Mouse (Mus musculus): Measurements from ENCODE around the gene Arhgap22. TPM values are rescaled to one million over a fixed set of nuclear protein-coding genes. Genes with fewer than 3 reads are reported as not detected.

Gene Arhgap22
- total and polyA plus RNA-seq, 3 experiments, result 0.11 TPM; not detected in 2

GRCm38 (mm10) chr14:33319541-33320521, 106.0 kb downstream of the Arhgap22 start:
- no peak overlapping the region for H3K27ac ChIP-seq (ENCODE audit: control insufficient read depth, low read depth, low read length)
- H3K27me3 ChIP-seq (ENCODE audit: control insufficient read depth in 1 of 2, insufficient read depth in 2 of 2, low read length in 2 of 2), result no peaks in the 10 kb centered on the region; a peak in 1 of 4 replicates
- TF ChIP-seq GABPA (IDR thresholded peaks at IDR 0.05; ENCODE audit: low read depth, low read length) (no peak), POLR2A (IDR thresholded peaks at IDR 0.05; ENCODE audit: control insufficient read depth in 1 of 2, insufficient read depth in 1 of 2, low read depth in 1 of 2, low read length in 2 of 2, poor library complexity in 1 of 2) (no peak), CHD1 (IDR thresholded peaks at IDR 0.05; ENCODE audit: low read depth, low read length) (no peak), JUND (IDR thresholded peaks at IDR 0.05; ENCODE audit: low read depth, low read length) (no peak), CTCF (IDR thresholded peaks at IDR 0.05 in 2 of 3, conservative IDR thresholded peaks at IDR 0.05 in 1 of 3; ENCODE audit: control insufficient read depth in 1 of 3, insufficient read depth in 1 of 3, low read depth in 2 of 3, low read length in 3 of 3, poor library complexity in 1 of 3, severe bottlenecking in 1 of 3) (peak in 2 of 3 experiments; percentile 57 to 83; a peak in 5 of 6 replicates), MXI1 (IDR thresholded peaks at IDR 0.05; ENCODE audit: low read depth, low read length) (no peak), NRF1 (IDR thresholded peaks at IDR 0.05; ENCODE audit: insufficient read depth, low read depth, low read length, poor library complexity, severe bottlenecking) (no peak), TCF12 (IDR thresholded peaks at IDR 0.05; ENCODE audit: low read depth, low read length) (no peak), POLR2AphosphoS5 (IDR thresholded peaks at IDR 0.05; ENCODE audit: borderline replicate concordance, low read depth, low read length) (no peak), E2F4 (IDR thresholded peaks at IDR 0.05; ENCODE audit: borderline replicate concordance, low read depth, low read length) (no peak), NELFE (IDR thresholded peaks at IDR 0.05; ENCODE audit: low read depth, low read length) (no peak), ELF1 (IDR thresholded peaks at IDR 0.05; ENCODE audit: low read depth, low read length) (no peak), MAX (IDR thresholded peaks at IDR 0.05; ENCODE audit: low read length) (no peak), RCOR1 (IDR thresholded peaks at IDR 0.05; ENCODE audit: low read depth, low read length) (no peak), RAD21 (IDR thresholded peaks at IDR 0.05; ENCODE audit: low read depth, low read length) (no peak), MYB (IDR thresholded peaks at IDR 0.05; ENCODE audit: low read depth, low read length) (no peak), SMC3 (IDR thresholded peaks at IDR 0.05; ENCODE audit: low read depth, low read length) (peak; percentile 20; the same call in 1 of the 2 replicates)
- H3K4me3 ChIP-seq (ENCODE audit: control insufficient read depth in 1 of 2, insufficient read depth in 1 of 2, low read depth in 2 of 2, low read length in 2 of 2), result peak overlapping the region; percentile 11 to 38; a peak in 3 of 4 replicates
- DNase-seq (ENCODE audit: low read depth, low spot score), result peak; percentile 29
- no peaks in the 10 kb centered on the region for H3K79me2 ChIP-seq (ENCODE audit: control insufficient read depth, insufficient read depth, low read length, poor library complexity)
- no peaks in the 10 kb centered on the region for H3K9me3 ChIP-seq (replicated peaks; ENCODE audit: insufficient read depth, low read length)
- H3K4me1 ChIP-seq (ENCODE audit: control insufficient read depth in 1 of 2, insufficient read depth in 2 of 2, low read length in 2 of 2), result 0 out of 4 replicates have a peak, but pooled peaks cover 0 to 4% of the 10 kb centered on the region in 2 experiments
- no peak overlapping the region for H3K9ac ChIP-seq (ENCODE audit: control insufficient read depth, low read depth, low read length, poor library complexity, severe bottlenecking)
- H3K36me3 ChIP-seq (ENCODE audit: control insufficient read depth in 1 of 2, insufficient read depth in 2 of 2, low read length in 2 of 2), result no peaks in the 10 kb centered on the region

- Histone ChIP-seq H3K79me2 (ENCODE audit: control insufficient read depth, insufficient read depth, low read length, poor library complexity) (no peaks in the 10 kb centered on the region), H3K9me3 (replicated peaks; ENCODE audit: insufficient read depth, low read length) (no peaks in the 10 kb centered on the region), H3K27ac (ENCODE audit: control insufficient read depth, low read depth, low read length) (no peak overlapping the region), H3K4me3 (ENCODE audit: control insufficient read depth in 1 of 2, insufficient read depth in 1 of 2, low read depth in 2 of 2, low read length in 2 of 2) (no peak overlapping the region), H3K4me1 (ENCODE audit: control insufficient read depth in 1 of 2, insufficient read depth in 2 of 2, low read length in 2 of 2) (0 out of 4 replicates have a peak, but pooled peaks cover 0 to 4% of the 10 kb centered on the region in 2 experiments), H3K9ac (ENCODE audit: control insufficient read depth, low read depth, low read length, poor library complexity, severe bottlenecking) (no peak overlapping the region), H3K36me3 (ENCODE audit: control insufficient read depth in 1 of 2, insufficient read depth in 2 of 2, low read length in 2 of 2) (no peaks in the 10 kb centered on the region), H3K27me3 (ENCODE audit: control insufficient read depth in 1 of 2, insufficient read depth in 2 of 2, low read length in 2 of 2) (no peaks in the 10 kb centered on the region; a peak in 1 of 4 replicates)
- TF ChIP-seq GABPA (IDR thresholded peaks at IDR 0.05; ENCODE audit: low read depth, low read length), result no peak
- TF ChIP-seq POLR2A (IDR thresholded peaks at IDR 0.05; ENCODE audit: control insufficient read depth in 1 of 2, insufficient read depth in 1 of 2, low read depth in 1 of 2, low read length in 2 of 2, poor library complexity in 1 of 2), result no peak
- no peak for TF ChIP-seq TBP (IDR thresholded peaks at IDR 0.05; ENCODE audit: low read depth, low read length)
- no peak for TF ChIP-seq JUND (IDR thresholded peaks at IDR 0.05; ENCODE audit: low read depth, low read length)
- no peak for DNase-seq (ENCODE audit: low read depth, low spot score)
These were observed 107.0 kb downstream of the Arhgap22 start for GRCm38 (mm10) chr14:33320856-33321255.

Data from MEL (cell line).